Mouse (Mus musculus): ENCODE results near the gene Col2a1.

The Col2a1 gene

GRCm38 (mm10) chr15:97927018-97927417, 77.5 kb downstream of the Col2a1 start:
- DNase-seq (ENCODE audit: extremely low read depth, low read depth): no peak

Measured in MEL-GATA-1-ER (cell line).